Mouse (Mus musculus): ENCODE data around the gene Spsb1.

DNA sequence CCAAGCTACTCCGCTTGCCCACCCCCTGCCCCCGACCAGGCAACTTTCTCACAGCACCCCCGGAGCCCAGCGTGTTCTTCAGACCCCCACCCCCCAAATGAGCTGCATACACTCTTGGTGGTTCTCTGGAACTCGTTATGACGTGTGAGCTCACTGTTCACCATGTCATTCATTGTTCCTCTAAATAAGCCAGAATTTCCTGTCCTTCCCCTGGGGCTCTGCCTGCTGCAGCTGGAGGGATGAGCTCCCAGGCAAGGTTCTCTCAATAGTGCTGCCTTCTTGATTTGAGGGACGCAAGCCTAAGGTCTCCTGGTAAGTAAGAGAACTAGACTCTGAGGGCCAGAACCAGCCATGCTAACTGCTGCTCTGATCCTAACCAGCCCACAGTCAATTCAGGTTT, 59.6 kb downstream of the Spsb1 start:
- no peak for TF ChIP-seq CTCF (conservative IDR thresholded peaks at IDR 0.05 in 1 of 2, IDR thresholded peaks at IDR 0.05 in 1 of 2; ENCODE audit: low read depth in 2 of 2, low read length in 2 of 2)
- no peak for TF ChIP-seq UBTF (IDR thresholded peaks at IDR 0.05; ENCODE audit: low read depth, low read length)
- no peak for TF ChIP-seq MYC (IDR thresholded peaks at IDR 0.05; ENCODE audit: low read depth, low read length)
